Mouse (Mus musculus) heart, postnatal 14 days (tissue): ENCODE measurements at regions not wholly inside any gene's neighbourhood (a gene's known extent, or its start where the extent isn't known, plus 50 kb on each side); places are given as distances from the start of the nearest gene placed in this dataset.

Source experiments
- DNase-seq, 2 experiments: peaks; one replicate each; pipeline ENCODE4 v3.0.0; 2021 to 2022
- intact Hi-C: fragments of 180-260 bp; cut with DNase I; formaldehyde crosslinking; loops from one replicate; pipeline ENCODE4 v1.15.1; 2025

DNA sequence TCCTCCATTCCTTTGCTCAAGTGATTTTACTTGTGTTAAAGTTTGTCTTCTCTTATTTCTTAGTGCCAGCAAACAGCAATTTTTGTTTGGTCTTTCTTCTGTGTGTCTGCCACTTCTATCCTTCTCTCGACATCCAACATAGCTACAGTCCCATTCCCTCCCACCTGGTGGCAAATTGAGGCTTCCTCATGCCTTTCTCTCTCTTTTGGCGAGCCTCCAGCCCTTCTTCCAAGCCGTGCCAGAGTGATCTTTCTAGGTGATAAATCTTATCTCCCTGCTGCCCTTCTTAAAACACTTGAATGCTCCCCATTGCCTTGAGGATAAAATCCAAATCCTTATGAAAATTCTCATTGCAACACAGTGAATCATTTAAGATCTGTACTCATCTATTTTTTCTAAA lies 101.0 kb upstream of the Phactr1 start:
- no peak for DNase-seq
- intact Hi-C loops, result no loop called here

DNA sequence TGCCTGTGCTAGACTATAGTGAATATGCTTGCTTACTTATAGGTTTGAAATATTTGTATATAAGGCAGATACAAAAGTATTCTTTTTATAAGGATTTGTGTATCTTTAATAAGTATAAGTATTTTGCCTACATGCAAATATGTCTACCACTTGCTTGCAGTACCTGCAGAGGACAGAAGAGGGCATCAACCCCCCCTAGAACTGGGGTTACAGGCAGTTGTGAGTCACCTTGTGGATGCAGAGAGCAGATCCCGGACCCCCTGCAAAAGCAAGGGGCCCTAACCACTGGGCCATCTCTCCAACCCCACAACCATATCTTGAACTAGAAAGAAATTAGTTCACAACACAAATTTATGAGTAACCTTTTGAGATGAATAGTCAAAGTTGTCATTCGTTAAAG lies 91.3 kb upstream of the Phactr1 start:
- no peak for DNase-seq
- intact Hi-C loops, result loop anchor here (5.0 kb wide), 2 partner anchors 342 to 412 kb away; no protein-coding TSS in a partner anchor

DNA sequence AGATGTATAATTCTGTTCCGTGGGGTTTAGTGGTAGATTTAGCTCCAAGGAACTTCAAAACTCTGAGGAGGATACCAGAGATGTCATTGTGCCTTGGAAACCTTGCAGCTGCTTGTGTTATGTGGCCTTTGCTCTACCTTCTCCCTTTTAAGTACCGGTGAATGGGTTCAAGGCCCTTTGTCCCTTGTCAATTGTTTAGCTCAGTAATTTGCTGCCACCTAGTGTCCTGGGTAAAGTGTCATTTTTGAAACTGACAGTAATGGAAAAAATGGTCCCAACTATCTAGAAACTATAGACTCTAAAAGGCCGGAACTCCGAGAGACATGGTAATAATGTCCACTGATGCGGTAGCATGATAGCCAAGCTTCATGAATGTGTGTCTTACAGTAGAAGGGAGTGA lies 90.8 kb upstream of the Phactr1 start:
- DNase-seq, result peak in 1 of 2 experiments; percentile 39
- intact Hi-C loops, result loop anchor here (5.0 kb wide), 3 partner anchors 342 to 947 kb away; no protein-coding TSS in a partner anchor

DNA sequence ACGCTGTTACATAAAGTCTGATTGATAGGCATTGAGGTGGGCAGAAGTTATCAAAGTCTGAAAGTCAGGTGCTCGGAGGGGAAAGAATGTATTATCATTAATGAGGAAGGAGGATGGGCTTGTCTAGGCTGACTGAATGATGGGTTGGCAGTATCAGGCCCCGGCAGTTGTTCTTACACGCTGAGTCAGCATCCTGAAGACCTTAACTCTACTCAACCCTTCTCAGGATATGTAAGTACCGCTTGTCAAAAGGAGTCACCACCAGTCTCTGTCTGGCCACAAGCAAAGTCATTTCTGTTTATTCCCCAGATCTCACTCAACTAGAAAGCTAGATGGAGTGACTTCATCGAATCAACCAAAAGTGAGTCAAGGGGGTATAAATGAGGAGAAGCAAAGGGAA lies 90.0 kb upstream of the Phactr1 start:
- DNase-seq, result no peak
- intact Hi-C loops, result loop anchor here (5.0 kb wide), 1 partner anchor 948 kb away; no protein-coding TSS in a partner anchor

DNA sequence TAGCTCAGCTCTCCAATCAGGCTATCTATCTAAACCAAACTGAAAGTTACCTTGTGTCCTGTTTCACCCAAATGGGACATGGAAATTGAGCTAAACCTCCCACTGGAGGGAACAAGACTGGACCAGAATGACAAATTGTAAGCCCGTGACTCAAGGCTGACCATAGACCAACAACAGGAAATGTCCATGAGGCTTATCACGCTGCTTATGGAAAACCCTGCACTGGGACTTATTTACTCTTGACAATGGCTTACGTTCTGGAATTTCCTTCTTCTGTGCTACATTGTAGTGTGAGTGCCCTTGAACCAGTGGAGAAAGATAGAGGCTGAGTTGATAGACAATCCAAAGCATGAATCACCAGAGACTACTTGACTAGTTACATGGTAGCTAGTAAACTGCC lies 87.5 kb upstream of the Phactr1 start:
- no peak for DNase-seq
- intact Hi-C loops, result loop anchor here (5.0 kb wide), 1 partner anchor 951 kb away; no protein-coding TSS in a partner anchor

DNA sequence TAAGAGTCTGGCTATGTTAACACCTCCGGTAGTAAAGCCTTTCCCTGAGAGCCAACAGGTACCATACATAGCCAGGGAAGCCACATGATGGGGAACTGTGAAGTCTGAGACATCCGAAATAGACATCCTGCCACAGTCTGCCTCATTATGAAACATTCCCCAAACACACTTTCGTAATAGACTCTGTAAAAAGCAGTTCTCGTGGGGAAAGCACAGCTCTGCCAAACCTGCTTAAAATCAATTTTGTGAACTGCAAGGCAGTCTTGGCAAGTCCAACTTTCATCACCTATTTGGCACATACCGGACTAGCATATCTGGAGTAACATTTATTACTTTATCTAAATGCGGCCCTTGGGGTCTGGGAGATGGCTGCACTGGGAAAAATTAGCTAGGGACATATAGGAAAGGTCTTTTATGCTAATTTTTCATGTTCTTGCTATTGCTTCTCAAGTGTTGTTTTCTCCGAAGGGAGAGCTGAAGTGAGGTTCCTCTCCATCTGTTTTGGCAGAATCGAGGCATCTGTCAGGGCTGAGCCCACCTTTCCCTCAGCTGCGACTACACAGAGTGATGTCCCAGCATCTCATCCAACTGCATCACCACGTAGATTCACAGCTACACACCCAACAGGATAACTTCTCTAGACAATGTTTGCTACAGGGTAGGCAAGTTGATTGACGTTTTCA lies 86.8 kb upstream of the Phactr1 start:
- DNase-seq, result no peak
- intact Hi-C loops, result loop anchor here (5.0 kb wide), 1 partner anchor 951 kb away; no protein-coding TSS in a partner anchor

DNA sequence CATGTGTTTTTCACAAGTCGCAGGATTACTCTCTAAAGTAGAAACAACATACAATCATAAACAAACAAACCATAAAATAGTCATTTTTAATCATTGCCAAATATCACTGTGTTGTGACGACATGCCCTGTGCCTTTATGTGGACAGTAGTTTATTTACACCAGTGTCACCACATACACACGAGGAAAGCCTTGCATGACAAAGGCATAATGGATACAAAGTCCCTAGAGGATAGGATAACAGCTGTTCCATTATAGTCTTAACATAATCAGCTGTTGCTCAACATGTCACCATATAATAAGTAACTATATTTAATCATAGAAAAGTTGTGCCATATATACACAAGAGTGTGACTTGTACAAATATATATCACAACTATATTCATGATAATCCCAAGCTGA lies 85.2 kb upstream of the Phactr1 start:
- DNase-seq, result no peak
- intact Hi-C loops, result no loop called here

DNA sequence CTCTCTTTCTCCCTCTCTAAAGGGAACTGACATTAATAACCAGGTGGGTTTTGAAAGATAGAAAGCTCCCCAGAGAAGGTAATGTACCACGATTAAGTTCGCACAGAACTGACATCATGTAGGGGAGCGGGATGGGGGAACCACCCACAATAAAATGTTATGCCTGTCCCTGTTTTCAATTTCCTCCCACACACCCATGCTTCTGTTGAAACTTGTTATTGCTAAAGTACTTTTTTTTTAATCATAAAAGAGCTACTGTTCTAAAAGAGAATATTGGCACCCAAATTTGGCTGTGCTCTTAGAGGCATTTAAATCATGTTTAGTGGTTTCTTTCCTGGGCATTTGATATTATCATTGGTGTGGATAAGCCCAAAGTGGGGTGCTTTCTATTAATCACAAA lies 82.6 kb upstream of the Phactr1 start:
- no peak for DNase-seq
- intact Hi-C loops, result no loop called here

DNA sequence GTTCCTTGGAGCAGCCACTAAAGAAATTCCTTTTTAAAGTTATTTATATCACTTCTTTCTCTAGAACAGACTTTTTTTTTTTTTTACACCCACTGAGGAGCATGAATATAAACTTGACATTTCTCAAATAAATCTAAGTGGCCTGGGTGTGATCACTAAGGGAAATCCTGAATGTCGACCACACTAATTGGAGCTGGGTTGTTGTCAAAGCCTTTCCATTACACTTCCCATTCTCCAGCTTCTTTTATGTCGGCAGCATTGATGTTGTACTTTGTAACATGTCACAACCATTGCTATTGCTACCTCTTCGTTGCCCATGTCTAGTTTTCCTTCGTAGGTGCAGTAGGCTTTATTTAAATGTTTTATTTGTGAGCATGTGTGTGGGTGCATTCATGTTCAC lies 77.1 kb upstream of the Phactr1 start:
- no peak for DNase-seq
- intact Hi-C loops, result no loop called here

DNA sequence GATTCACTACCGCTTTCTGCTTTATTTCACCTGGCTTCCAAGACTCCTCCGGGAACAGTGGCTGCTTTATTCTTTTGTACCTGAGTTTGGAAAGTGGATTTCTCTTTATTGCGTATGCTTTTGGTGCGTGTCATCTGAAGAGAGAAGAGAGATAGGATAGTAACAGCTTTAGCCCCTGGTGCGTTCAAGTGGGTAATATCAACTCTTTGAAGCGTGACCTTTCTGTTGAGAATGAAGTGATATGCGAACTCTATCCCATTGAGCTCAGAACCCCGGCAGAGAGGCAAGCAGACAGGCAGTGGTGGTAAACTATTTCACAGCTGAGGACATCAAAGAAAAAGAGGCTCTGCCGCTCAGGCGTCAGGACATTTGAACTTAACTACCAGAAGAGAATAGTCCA lies 72.7 kb upstream of the Phactr1 start:
- intact Hi-C loops, result no loop called here
- no peak for DNase-seq

DNA sequence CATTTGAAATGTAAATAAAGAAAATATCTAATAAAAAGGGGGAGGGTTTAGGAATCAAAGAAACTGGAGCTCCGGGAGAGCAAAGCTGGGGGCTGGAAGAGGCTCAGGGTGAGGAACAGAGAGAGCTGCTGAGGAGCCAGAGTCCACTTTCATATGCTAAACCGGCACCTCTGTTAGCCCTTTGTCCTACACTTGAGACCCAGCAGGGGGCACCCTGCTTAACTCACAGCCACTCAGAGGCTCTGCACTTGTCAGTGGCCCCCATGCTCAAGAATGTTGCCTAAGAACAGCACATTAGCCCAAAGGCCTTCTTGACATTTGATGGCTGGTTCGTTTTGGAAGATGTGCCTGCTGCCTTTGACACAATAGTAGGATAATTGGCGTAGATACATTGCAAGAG lies 71.5 kb upstream of the Phactr1 start:
- intact Hi-C loops, result no loop called here
- no peak for DNase-seq

DNA sequence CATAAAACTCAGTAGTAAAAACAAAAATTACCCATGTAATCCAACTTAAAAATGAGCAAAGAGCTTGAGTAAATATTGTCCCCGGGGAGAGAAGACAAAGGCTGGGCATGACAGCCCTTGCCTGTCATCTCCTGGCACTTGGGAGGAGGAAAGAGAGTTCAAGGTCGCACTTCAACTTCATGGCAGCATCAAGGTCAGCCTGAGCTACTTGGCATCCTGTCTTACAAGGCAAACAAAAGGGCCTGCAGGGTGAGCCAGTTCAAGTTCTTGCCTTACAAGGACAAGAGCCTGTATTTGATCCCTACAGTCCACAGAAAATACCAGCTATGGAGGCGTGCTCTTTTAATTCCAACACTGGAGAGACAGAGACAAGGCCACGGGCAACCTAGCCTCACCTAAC lies 67.1 kb upstream of the Phactr1 start:
- intact Hi-C loops, result no loop called here
- no peak for DNase-seq

DNA sequence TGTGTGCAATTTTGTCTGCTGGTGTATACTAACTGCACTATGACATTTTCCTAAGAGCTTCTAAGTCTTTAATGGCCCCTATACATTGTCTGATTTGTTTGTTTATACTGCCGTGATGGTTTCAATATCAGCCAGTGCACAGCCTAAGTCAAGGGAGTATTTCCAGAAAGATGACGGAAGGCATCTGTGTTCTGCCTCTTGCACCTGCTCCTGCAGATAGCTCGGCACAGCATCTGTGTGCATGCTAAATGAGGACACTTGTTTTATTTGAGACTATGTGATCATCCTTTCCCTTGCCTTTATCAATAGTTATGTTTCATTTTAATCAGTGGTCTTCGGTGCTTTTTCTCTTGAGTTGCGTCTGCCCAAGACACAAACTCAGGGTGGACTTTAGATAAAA lies 64.6 kb upstream of the Phactr1 start:
- intact Hi-C loops, result no loop called here
- no peak for DNase-seq

DNA sequence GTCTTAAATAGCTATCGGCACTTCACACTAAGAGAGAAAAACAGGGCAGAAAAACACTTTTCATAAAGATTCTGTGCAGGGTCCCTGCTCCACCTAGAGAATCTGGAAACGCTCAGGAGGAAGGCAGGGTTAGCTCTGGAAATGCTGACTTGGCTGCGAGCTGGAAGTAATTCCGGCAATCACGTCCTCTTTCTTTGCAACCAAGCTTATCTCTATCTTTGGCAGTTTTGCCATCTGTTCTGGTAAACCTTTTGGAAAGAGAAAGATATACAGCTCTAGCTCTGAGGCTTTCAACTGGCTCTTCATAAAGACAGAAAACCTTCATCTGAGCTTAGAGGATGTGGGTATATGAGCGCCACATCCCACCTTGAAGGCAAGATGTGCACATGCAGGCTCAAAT lies 63.2 kb upstream of the Phactr1 start:
- no peak for DNase-seq
- intact Hi-C loops, result no loop called here

DNA sequence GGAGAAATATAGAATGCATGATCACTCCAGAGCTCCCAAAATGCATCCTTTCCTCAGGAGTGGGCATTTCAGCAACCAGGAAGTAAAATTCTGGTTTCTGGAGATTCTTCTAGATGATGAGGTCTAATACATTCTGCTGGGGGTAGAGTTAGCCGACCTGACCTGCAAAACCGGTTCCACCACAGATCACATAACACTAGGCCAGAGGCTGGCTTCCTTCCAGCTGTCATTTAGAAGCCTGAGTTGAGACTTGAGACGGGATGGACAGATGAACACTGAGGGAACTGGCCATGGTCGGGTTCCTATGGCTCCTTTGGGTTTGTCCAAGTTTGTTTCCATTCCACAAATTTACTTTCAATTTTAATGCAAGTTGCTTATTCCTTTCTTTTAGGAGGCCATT lies 62.6 kb upstream of the Phactr1 start:
- intact Hi-C loops, result no loop called here
- DNase-seq, result no peak

DNA sequence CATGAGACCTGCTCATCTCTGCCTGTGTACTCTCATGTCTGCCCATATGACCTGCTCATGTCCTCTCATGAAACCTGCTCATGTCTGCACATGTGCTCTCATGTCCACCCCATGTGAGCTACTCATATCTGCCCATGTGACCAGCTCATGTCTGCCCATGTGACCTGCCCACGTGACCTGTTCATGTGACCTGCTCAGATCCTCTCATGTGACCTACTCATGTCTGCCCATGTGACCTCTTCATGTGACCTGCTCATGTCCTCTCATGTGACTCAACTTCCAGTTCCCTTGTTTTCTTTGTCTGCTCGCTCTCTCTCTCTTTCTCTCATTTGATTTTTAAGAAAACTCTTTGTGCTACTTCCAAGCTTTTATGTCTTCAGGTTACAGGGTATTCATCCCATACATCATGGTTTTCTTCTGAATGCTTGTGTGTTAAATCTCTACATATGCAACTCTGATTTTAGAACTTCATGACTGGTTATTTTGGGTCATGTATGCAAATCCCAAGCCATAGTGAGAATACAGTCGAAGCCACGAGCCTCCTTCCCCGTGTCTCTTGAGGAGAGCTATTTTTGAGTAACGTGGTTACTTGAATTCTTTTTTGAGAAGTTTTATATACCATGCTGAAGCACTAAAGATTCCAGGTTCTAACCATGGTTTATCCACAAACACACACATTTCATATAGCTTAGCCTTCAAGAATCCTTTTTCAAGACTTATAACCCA lies 60.7 kb upstream of the Phactr1 start:
- intact Hi-C loops, result no loop called here
- DNase-seq, result no peak

DNA sequence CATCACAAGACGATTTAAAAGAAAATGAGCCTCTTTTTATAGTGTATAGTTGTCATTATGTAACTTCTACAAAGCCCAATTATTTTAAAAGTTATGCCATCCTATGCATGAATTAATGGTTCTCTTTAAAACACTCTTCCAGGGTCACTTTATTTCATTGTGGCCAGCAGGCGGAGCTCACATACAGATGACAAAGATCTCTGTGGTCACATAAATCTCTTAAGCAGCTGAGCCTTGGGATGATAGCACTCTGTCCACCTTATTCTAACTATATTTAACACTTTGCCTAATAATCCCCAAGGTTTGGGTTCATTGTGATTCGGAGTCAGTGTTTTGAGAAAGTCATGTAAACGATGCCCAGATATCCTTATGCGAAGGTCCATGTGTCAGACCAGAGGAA lies 56.9 kb upstream of the Phactr1 start:
- peak; percentile 19 to 49 for DNase-seq
- intact Hi-C loops, result loop anchor here (2.0 kb wide), 2 partner anchors 169 to 199 kb away; no protein-coding TSS in a partner anchor
